ENCODE assay signal across 1 mouse cellular context in genomic region chr7:28811228-28811627, GRCm38 (mm10).
TF ChIP-seq lines count a peak whose summit lies in the region.

No protein-coding gene starts in this region.

TF ChIP-seq in MEL, 35 proteins besides CTCF, POLR2A, EP300 and RAD21 (continued from another document):
- no peak for TF ChIP-seq RCOR1 (IDR thresholded peaks at IDR 0.05; ENCODE audit: low read depth, low read length)
- TF ChIP-seq GATA1 (IDR thresholded peaks at IDR 0.05; ENCODE audit: low read depth, low read length): peak; percentile 40; the same call in 1 of the 2 replicates
- TF ChIP-seq NELFE (IDR thresholded peaks at IDR 0.05; ENCODE audit: low read depth, low read length): no peak
- TF ChIP-seq ZKSCAN1 (IDR thresholded peaks at IDR 0.05; ENCODE audit: low read depth, low read length): no peak; the same call in 1 of the 2 replicates
- TF ChIP-seq ZMIZ1 (IDR thresholded peaks at IDR 0.05; ENCODE audit: low read depth, low read length): peak; percentile 5; the same call in 1 of the 2 replicates
- no peak for TF ChIP-seq ZC3H11A (IDR thresholded peaks at IDR 0.05; ENCODE audit: low read depth, low read length)
- peak; percentile 52 for TF ChIP-seq TCF12 (IDR thresholded peaks at IDR 0.05; ENCODE audit: low read depth, low read length)
- TF ChIP-seq KAT2A (conservative IDR thresholded peaks at IDR 0.05; ENCODE audit: low read depth, low read length): no peak
- no peak for TF ChIP-seq POLR2AphosphoS5 (IDR thresholded peaks at IDR 0.05; ENCODE audit: borderline replicate concordance, low read depth, low read length)
- TF ChIP-seq CHD2 (IDR thresholded peaks at IDR 0.05; ENCODE audit: low read length): no peak
- peak; percentile 74; the same call in 1 of the 2 replicates for TF ChIP-seq HCFC1 (IDR thresholded peaks at IDR 0.05; ENCODE audit: low read depth, low read length)
- peak; percentile 70; the same call in 1 of the 2 replicates for TF ChIP-seq MAZ (IDR thresholded peaks at IDR 0.05; ENCODE audit: low read depth, low read length)
